Mouse (Mus musculus): ENCODE measurements around the gene Sema4d. TPM values are rescaled to one million over a fixed set of nuclear protein-coding genes. Genes with fewer than 3 reads are reported as not detected.

Sema4d gene
- total RNA-seq, 1 experiment from 2014 or later: 33.0 TPM

DNA sequence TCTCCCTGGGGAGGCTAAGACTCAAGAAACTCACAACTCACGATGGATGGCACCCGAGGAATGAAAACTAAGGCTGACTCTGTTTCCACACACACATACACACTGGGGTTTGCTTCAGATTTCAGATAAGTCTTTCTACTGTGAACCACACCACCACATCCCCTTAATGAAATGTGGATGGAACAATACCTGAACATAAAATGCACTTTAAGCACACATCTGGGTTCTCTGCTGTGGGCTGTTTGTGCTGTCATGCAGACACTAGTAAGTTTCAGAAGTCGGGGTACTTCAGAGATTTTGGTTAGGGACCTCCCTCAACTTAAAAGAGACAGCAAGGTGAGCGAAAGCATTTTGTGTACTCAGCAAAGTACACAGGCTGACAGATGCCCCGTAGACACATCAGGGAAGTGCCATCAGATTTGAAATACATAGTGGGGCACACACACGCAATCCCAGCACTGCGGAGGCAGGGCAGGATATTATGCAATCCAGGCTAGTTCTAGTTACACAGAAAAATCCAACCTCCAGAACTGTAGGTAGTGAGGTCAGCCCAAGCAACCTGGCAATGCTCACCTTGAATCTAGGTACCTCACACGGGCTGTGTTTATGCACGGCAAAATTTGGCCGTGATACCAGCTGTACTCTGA, 12.9 kb downstream of the Sema4d start:
- ATAC-seq (replicated peaks; ENCODE audit: low read depth, poor library complexity, severe bottlenecking): no peak; the same call in 1 of the 2 replicates

DNA sequence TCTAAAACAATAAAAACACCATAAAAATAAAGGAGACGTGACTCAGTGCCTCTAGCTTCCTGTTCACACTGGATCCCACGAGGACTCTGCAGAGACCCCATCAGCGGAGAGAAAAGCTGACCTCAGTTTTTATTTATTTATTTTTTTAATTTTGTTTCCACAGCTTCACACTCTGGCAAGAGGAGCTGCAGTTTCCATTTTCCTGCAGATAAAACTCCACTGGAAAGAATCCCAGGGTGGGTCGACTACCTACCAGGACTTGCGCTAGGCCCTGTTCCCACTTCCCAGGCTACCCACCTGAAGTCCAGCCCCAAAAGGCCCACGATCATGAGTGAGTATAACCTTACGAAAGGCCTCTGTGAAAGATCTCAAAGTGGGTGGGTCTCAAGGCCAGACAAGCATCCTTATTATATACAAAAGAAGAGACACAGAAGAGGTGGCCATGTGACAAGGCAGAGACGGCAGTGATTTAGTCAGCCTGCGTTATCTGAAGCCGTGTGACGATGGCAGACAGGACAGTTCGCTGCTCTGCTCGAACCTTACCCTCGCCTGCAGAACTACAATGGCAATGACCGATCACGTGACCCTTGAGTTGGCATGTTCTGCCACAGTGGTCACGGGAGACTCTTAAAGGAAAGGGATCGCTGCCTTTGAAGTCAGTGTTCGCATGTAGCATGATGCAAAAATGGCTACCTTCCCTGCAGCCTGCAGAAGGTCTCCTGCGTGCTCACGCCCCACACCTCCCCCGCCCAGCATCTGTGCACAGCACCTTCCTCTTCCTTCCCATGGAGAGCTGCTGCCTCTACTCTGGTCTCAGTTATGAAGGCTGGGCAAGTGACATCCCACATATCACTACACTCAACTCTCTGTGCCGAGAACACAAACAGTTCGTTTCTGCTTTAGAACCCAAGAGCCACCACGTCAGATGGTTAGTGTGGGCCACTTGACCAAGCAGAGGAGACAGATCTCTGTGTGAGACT, 14.3 kb downstream of the Sema4d start:
- ATAC-seq (replicated peaks; ENCODE audit: low read depth, poor library complexity, severe bottlenecking): no peak

DNA sequence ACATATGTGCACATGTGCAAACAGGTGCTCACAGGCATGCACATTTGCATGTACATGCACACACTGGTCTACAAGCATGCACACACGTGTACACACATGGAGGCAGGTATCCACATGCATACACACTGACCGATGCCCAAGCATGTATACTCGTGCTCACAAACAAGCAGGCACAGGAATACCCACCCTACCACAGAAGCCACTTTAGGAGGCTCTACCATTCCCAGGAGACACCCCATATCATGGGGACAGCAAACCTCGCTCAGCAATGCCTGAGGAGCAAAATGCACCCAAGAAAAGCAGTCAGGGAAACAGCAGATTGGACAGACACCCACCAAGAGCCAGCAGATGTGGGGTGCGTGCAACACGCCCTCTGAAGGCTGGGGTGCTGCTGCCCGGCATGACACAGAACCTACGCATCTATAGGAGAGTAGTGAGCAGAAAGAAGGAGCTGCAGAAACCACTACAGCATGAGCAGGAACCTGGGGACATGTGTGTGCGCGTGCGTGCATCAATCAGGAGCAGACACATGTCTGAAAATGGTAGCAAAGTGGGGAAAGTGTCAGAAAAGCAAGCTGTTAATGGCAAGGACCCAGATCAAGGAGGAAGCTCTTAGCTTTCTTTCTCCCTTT, 15.1 kb downstream of the Sema4d start:
- no peak for ATAC-seq (replicated peaks; ENCODE audit: low read depth, poor library complexity, severe bottlenecking)

- no peak for ATAC-seq (replicated peaks; ENCODE audit: low read depth, poor library complexity, severe bottlenecking)
Observed at GRCm38 (mm10) chr13:51777738-51778274, 15.7 kb downstream of the Sema4d start.

GRCm38 (mm10) chr13:51777048-51777737, 16.4 kb downstream of the Sema4d start:
- ATAC-seq (replicated peaks; ENCODE audit: low read depth, poor library complexity, severe bottlenecking): peak; percentile 73

DNA sequence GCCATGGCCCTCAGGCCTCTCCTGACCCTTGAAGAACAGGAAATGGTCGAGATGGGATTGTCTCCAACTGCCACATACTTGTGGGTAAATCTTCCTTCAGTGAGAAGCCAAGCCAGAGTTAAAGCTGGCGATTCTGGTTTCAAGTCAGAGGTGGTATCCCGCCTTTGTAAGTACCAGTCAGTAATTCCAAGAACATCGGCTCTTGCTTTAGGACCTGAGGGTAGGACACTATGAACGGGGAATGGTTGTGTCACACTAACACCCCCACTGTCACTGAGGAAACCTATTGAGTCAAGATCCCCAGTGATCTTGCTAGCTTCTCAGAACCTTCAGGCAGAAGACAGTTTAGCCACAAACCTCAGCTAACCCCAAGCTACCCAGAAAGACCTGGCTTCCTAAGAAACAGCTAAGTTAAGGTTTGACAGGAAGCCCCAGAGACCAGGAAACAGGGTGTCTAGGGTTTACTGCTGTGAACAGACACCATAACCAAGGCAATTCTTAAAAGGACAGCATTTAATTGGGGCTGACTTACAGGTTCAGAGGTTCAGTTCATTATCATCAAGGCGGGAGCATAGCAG, 17.3 kb downstream of the Sema4d start:
- peak; percentile 58 for ATAC-seq (replicated peaks; ENCODE audit: low read depth, poor library complexity, severe bottlenecking)

DNA sequence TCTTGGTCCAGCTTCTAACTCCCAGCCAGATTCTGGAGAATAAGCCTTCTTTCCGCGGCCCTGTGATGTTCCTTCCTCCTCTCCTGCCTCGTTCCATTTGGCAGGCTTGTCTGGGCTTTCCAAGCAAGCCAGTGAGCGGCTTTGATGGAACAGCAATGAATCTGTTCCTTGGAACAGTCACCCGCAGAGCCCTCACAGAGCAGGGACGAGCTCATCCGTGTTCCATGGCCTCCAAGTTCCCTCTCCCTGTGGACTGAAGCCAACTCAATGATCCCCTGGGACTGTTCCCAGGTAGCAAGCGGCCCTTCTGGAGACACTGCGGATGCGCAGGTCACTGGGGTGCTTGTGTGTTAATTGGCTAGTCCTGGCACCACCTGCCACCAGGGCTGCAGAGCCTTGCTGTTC, 21.7 kb downstream of the Sema4d start:
- ATAC-seq (replicated peaks; ENCODE audit: low read depth, poor library complexity, severe bottlenecking): no peak

DNA sequence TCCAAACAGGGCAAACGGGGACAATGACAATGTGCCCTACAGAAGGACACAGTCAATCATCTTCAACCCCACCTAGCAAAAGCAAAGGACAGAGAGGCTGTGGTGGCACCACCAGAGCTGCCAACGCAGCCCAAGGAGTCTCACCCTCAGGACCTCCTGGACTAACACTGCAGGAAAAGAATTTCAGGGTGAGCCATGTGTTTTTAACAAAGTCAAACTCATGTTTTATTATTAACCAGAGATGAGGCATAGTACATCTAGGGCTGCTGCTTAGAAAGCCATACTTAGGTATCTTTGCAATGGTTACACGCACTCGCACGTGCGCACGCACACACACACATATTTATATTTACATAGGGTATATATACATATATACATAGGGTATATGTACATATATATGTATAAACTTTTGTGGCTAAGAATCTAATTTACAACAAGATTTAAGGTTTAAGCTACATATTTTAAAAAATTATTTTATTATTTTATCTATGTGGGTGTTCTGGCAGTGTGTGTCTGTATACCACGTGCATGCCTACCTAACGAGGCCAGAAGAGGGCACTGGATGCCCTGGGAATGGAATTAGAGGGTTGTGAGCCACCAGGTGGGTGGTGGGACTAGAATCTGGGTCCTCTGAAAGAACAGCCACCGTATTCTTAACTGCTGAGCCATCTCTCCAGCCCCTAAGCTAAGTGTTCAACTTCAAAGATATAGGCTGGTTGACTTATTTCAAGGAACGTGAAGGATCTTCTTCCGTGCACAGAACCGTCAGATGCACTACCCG, 22.7 kb downstream of the Sema4d start:
- ATAC-seq (replicated peaks; ENCODE audit: low read depth, poor library complexity, severe bottlenecking): no peak

DNA sequence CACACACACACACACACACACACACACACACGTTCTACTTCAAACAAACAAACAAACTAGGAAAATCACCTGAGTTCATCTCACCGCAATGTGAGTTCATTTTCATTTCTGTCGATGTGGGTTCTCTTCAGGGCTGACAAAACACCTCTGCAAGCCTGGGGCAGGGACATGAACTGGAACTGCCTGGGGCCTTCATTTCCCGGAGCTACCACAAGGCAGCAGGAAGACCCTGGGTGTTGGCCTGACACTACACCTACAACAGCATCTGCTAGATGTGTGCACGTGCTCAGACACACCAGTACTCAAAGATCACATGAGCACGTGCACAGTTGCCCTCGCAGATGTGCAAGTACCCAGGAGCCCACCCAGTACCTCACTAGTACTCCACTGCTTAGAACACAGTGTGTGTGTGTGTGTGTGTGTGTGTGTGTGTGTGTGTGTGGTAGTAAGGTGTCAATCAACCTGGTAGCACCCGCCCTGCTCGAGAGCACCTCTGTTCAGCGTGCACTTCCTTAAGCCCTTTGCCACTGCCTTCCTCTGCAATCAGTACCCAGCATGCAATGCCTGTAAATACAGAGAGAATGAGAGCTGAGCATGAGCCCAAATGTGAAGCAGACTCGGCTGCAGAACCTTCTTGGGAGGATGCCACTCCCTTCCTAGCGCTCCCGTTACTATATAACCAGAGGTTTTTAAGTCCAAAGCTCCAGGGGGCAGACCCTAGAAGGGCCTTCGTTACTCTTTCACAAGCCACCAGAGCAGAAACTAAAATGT, 25.4 kb downstream of the Sema4d start:
- ATAC-seq (replicated peaks; ENCODE audit: low read depth, poor library complexity, severe bottlenecking): peak; percentile 27; the same call in 1 of the 2 replicates

DNA sequence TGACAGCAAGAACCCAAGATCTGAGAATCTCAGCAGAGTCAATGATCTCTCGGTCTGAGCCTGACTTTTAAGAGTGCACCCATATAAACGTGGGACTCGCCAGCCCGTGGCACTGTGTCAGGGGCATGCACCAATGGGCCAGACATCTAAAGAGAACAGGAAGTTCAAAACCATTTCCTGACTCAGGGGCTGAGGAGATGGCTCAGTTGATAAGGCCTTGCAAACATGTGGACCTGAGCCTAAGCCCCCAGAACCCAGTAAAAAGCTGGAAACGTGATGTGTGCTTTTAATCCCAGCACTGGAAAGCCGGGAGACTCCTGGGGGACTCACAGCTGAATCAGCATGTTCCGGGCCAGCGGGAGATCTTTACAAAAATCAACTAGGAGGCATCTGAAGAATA, 26.0 kb downstream of the Sema4d start:
- ATAC-seq (replicated peaks; ENCODE audit: low read depth, poor library complexity, severe bottlenecking): peak; percentile 52

DNA sequence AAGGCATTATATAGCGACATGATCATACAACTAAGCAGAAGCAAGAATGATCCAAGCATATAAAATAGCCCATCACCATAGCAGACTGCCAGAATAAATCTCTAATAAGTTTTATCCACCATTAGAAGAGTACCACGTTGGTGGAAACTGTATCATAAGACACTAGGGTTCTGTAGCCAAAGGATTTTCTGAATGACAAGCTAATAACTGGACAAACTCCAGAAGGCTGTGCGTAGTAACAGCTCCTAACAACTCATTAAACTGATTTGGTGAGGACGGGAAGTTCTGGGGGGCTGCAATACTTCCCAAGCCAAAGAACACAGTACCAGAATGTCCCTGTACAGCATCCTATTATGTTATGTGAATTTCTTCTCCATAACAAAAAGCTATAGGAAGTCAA, 26.8 kb downstream of the Sema4d start:
- ATAC-seq (replicated peaks; ENCODE audit: low read depth, poor library complexity, severe bottlenecking): no peak

- peak; percentile 55 for ATAC-seq (replicated peaks; ENCODE audit: low read depth, poor library complexity, severe bottlenecking)
Observed at GRCm38 (mm10) chr13:51765369-51765768, 28.2 kb downstream of the Sema4d start.

DNA sequence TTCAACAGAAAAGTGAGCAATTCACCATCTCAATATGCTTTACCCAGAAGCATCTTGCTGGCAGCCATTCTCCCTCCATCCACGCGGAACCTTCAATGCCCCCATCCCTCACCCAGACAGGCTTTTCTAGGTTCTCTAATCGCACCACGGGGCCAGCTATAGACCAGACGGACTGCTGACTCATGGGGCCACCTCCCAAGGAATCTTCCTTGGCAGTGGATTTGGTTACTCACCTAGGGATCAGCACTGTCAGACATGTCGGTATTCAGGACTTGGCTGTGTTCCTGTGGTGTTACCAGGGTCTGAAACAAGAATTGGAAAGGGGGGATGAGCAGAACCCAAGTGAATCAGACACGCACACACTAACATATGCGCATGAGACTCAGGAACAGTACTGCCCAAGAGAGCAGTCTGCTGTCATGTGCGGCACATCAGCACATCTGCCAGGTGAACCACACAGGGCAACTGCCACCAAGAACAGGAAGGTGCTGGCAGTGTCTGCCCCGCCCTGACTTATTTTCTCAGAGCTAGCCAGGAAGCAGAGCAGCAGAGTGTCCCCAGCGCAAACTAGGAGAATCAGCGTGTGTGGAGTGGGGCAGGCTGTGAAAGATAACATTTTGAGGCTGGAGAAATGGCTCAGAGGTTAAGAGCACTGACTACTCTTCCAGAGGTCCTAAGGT, 30.4 kb downstream of the Sema4d start:
- ATAC-seq (replicated peaks; ENCODE audit: low read depth, poor library complexity, severe bottlenecking): peak; percentile 48

- ATAC-seq (replicated peaks; ENCODE audit: low read depth, poor library complexity, severe bottlenecking): no peak
Observed at GRCm38 (mm10) chr13:51761186-51761813, 32.2 kb downstream of the Sema4d start.

- no peak for ATAC-seq (replicated peaks; ENCODE audit: low read depth, poor library complexity, severe bottlenecking)
Observed at GRCm38 (mm10) chr13:51759256-51759987, 34.1 kb downstream of the Sema4d start.

DNA sequence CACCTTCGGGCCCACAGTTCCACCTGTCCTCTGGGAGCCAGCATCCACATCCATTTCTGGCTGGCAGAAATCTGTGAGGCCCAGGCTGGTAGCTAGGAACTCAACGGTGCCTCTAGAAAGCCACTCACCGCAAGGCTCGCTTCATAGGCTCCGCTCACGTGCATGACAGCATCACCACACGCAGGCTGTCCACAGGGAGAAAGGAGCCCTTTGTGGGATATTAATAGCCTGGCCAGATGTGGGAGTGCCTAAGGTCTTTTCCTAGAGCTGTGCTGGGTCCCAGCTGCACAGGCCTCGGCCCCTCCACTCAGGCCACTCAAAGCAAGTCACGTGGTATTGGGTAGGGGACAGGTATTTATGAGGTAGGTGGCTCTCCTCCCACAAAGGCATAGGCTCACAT, 35.1 kb downstream of the Sema4d start:
- no peak for ATAC-seq (replicated peaks; ENCODE audit: low read depth, poor library complexity, severe bottlenecking)

Data from common myeloid progenitor, adult 5-6 weeks (primary cell).